Mouse (Mus musculus) hindbrain, embryonic 12.5 days (tissue): ENCODE data around the gene Ibsp. TPM values are rescaled to one million over a fixed set of nuclear protein-coding genes. Genes with fewer than 3 reads are reported as not detected.

ENCODE experiments used
- ATAC-seq: fragments of 200-750 bp; cut with Nextera tagmentation; 2 replicates; pipeline ENCODE4 v1.8.0; 2017; ENCODE audit warnings: moderate TSS enrichment; ENCODE audit not compliant: low FRiP score
- H3K27ac ChIP-seq: fragments of 300-500 bp; sonication (generic); 2 replicates; pipeline ENCODE4 v1.5.1; 2016; ENCODE audit warnings: mild to moderate bottlenecking
- H3K27me3 ChIP-seq: fragments of 300-500 bp; sonication (generic); 2 replicates; pipeline ENCODE4 v1.6.1; 2016; ENCODE audit warnings: mild to moderate bottlenecking
- H3K36me3 ChIP-seq: fragments of 300-500 bp; sonication (generic); 2 replicates; pipeline ENCODE4 v1.6.1; 2016; ENCODE audit warnings: mild to moderate bottlenecking
- H3K4me1 ChIP-seq: fragments of 300-500 bp; sonication (generic); 2 replicates; pipeline ENCODE4 v1.6.1; 2016
- H3K4me2 ChIP-seq: fragments of 300-500 bp; sonication (generic); replicated peaks from 2 replicates; pipeline ENCODE4 v1.6.1; 2016; ENCODE audit warnings: mild to moderate bottlenecking
- H3K4me3 ChIP-seq: fragments of 300-500 bp; sonication (generic); 2 replicates; pipeline ENCODE4 v1.5.1; 2016; ENCODE audit warnings: mild to moderate bottlenecking
- H3K9ac ChIP-seq: fragments of 300-500 bp; sonication (generic); 2 replicates; pipeline ENCODE4 v1.6.1; 2016; ENCODE audit warnings: mild to moderate bottlenecking, moderate library complexity
- H3K9me3 ChIP-seq: fragments of 300-500 bp; sonication (generic); replicated peaks from 2 replicates; pipeline ENCODE4 v1.6.1; 2016; ENCODE audit warnings: mild to moderate bottlenecking
- WGBS: fragments of 180-500 bp; shearing (Covaris S2); methylation state at CpG from one replicate; pipeline ENCODE4 v1.1.7; 2016; 5-methylcytosine and 5-hydroxymethylcytosine counted together
- microRNA-seq: library from miRNA; unstranded; fragments of <30 nt; microRNA quantifications from one replicate; pipeline ENCODE4, GENCODE M21; 2017
- polyA plus RNA-seq: library from polyadenylated mRNA; unstranded; fragments of >200 nt; fragmentation: Nextera tagmentation; extraction: Ambion mirVana; gene quantifications from 2 replicates; pipeline ENCODE4 v1.2.1, GENCODE M21; 2016

Gene Ibsp
- polyA plus RNA-seq, 1 experiment from 2014 or later = not detected

DNA sequence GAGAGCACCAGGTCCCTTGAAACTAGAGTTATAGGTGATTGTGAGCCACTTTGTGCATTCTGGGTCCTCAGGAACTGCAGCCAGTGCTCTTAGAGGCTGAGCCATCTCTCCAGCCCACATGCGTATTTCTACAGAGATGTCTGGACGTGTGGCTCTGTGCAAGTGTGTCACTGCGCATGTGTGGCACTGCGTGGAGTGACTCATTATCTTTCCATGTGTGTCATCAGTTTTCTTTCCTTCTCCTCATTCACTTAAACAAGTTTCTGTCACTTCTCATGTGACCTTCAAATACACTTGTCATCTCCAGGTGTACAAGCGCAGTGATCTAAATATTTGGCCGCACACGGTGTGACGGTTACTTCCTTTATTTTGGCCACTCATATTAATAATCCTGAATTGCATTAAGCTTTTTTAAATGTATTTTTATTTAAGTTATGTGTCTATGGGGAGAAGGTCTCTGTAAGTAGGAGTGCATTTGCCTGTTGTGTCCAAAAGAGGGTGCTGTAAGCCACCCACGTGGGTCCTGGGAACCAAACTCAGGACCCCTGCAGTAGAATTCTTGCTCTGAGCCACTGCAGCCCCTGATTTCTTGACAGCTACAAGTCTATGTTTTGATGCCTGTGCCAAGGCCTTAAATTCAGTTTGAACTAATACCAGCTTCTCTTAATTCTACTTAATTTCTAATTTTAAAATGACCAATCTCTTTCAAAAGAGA, 45.7 kb downstream of the Ibsp start:
- no peak for ATAC-seq
- no peak overlapping the region for H3K27ac ChIP-seq
- 0 out of 2 replicates have a peak, but pooled peaks cover 2% of the 10 kb centered on the region for H3K27me3 ChIP-seq
- no peak overlapping the region for H3K4me2 ChIP-seq
- no peaks in the 10 kb centered on the region for H3K9me3 ChIP-seq
- H3K4me1 ChIP-seq = no peaks in the 10 kb centered on the region
- no peak overlapping the region for H3K4me3 ChIP-seq
- no peak overlapping the region for H3K9ac ChIP-seq
- 77% methylated on average over 9 of the region's 9 CpGs for WGBS
- no peaks in the 10 kb centered on the region for H3K36me3 ChIP-seq

DNA sequence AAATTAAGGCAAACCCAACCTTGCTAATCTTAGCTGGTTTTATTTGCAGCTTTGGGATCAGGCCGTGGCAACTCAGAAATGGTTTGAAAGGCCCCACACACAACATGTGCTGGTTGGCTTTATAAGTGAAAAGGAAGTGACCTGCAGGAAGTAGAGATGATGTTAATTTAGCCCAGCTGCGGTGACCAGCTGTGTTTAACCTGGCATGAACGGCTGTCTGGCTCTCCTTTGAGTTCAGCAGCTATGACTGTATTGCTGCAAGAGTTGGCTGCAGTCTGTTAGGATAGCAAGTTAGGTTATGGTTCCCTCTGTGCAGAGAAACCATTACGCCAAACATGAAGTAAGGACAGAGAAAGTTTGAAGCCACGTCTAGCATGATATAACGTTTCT, 46.3 kb downstream of the Ibsp start:
- Histone ChIP-seq H3K9ac (no peak overlapping the region), H3K27ac (no peak overlapping the region), H3K9me3 (no peaks in the 10 kb centered on the region), H3K4me2 (no peak overlapping the region), H3K4me3 (no peak overlapping the region), H3K4me1 (no peaks in the 10 kb centered on the region), H3K36me3 (no peaks in the 10 kb centered on the region), H3K27me3 (0 out of 2 replicates have a peak, but pooled peaks cover 2% of the 10 kb centered on the region)
- no peak for ATAC-seq
- 76% methylated on average over 6 of the region's 6 CpGs for WGBS

DNA sequence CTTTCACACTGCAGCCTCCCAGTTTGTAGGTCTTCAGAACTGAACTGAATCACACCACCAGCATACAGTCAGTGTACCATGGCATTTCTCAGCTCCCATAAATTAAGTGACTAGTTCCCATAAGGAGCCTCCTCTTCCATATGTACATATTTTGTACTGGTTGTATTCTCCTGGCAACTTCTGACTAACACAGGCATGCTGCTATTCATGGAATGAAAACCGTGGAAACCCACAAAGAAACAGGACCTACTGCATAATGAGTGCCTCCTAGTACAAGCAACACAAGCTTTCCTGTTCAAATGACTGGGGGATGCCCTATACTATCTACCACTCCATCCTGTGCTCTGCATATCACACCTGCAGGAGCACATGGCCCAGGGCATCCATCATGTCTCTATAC, 52.1 kb downstream of the Ibsp start:
- H3K9me3 ChIP-seq = no peaks in the 10 kb centered on the region
- no peak overlapping the region for H3K4me3 ChIP-seq
- H3K4me1 ChIP-seq = no peaks in the 10 kb centered on the region
- no peak for ATAC-seq
- H3K27me3 ChIP-seq = no peaks in the 10 kb centered on the region
- no peak overlapping the region for H3K4me2 ChIP-seq
- 64% methylated on average over 1 of the region's 1 CpGs for WGBS
- no peaks in the 10 kb centered on the region for H3K36me3 ChIP-seq
- H3K9ac ChIP-seq = no peak overlapping the region
- no peak overlapping the region for H3K27ac ChIP-seq

DNA sequence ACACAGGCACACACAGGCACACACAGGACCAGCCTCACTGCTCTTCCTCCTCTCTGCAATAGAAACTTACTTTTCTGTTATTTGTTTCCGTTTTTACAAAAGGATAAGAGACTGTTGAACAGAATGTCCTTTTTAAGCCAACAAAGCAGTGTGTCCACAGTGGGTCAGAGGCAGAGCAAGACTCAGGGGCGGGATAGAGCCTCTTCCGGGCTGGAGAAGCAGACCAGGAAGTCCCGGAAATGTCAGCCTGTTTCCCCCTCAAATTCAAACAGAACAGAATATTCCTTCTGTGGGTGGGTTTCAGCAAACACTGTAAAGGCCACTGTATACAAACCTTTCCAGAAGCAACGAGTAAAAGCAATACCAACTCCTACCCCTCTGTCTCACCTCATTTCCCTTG, 52.9 kb downstream of the Ibsp start:
- no peak overlapping the region for H3K4me2 ChIP-seq
- no peak for ATAC-seq
- no peaks in the 10 kb centered on the region for H3K9me3 ChIP-seq
- no peak overlapping the region for H3K9ac ChIP-seq
- WGBS = 67% methylated on average over 5 of the region's 5 CpGs
- no peaks in the 10 kb centered on the region for H3K36me3 ChIP-seq
- H3K4me1 ChIP-seq = no peaks in the 10 kb centered on the region
- no peak overlapping the region for H3K27ac ChIP-seq
- no peaks in the 10 kb centered on the region for H3K27me3 ChIP-seq
- H3K4me3 ChIP-seq = no peak overlapping the region

DNA sequence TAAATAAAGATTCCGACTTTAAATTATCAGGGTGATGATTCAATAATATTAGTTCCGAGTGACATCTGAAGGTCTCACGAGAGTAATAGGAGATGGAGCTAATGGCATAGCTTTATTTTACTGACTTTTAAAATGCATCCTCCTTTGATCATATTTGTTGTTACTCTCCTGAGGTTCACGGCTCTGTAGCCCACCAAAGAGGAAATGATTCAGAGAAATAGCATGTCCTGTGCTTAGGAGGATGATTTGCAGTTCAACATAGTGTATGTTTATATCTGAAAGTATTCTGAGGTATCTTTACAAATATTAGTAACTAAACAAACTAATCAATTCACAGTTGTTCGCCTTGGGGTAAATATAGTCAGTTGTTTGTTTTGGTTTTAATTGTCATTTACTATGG, 58.6 kb downstream of the Ibsp start:
- Histone ChIP-seq H3K36me3 (no peaks in the 10 kb centered on the region), H3K4me2 (no peak overlapping the region), H3K4me3 (no peak overlapping the region), H3K9ac (no peak overlapping the region), H3K27me3 (no peaks in the 10 kb centered on the region), H3K9me3 (no peaks in the 10 kb centered on the region), H3K27ac (no peak overlapping the region), H3K4me1 (0 out of 2 replicates have a peak, but pooled peaks cover 7% of the 10 kb centered on the region)
- WGBS = 83% methylated on average over 5 of the region's 5 CpGs
- ATAC-seq = no peak

DNA sequence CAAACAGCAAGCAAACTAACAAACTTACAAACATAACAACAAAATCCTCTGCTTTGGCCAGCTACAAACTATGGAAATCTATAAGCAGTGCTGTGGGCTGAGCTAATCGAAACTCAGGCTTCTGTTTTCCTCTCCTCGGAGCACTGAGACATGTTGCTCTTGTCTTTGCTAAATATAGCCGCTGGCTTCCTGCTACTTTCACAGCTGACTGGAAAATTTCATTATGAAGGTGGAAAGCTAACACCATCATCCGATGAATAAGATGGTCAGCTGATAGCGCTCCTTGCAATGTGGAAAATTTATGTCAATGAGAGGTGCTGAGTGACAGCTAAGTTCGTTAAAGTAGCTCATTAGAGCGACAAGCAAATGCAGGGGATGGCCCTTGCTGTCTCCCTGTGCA, 59.6 kb downstream of the Ibsp start:
- no peaks in the 10 kb centered on the region for H3K9me3 ChIP-seq
- 0 out of 2 replicates have a peak, but pooled peaks cover 7% of the 10 kb centered on the region for H3K4me1 ChIP-seq
- no peaks in the 10 kb centered on the region for H3K36me3 ChIP-seq
- no peak overlapping the region for H3K27ac ChIP-seq
- 63% methylated on average over 7 of the region's 7 CpGs for WGBS
- H3K4me2 ChIP-seq = no peak overlapping the region
- H3K4me3 ChIP-seq = no peak overlapping the region
- H3K27me3 ChIP-seq = no peaks in the 10 kb centered on the region
- no peak for ATAC-seq
- no peak overlapping the region for H3K9ac ChIP-seq

DNA sequence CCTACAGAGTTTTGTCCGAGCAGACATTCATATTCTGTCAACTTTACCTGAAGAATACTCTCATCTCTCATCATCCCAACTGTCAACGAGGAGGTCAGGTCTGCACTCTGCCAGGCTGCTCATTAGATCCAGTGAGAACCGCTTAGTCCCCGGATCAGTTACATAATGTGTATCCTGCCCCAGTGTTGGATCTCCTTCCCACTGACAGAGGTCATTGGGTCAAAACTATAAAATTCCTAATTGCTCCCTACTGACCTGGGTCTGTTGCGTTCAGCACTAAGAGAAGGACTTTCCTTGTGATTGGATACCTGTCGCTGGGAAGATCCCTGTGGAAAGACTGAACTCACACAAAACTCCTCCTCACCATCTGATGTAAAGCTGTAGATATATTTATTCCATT, 60.3 kb downstream of the Ibsp start:
- H3K4me2 ChIP-seq = no peak overlapping the region
- no peak overlapping the region for H3K27ac ChIP-seq
- no peaks in the 10 kb centered on the region for H3K36me3 ChIP-seq
- H3K9ac ChIP-seq = no peak overlapping the region
- no peak overlapping the region for H3K4me3 ChIP-seq
- 0 out of 2 replicates have a peak, but pooled peaks cover 7% of the 10 kb centered on the region for H3K4me1 ChIP-seq
- 65% methylated on average over 6 of the region's 6 CpGs for WGBS
- ATAC-seq = no peak
- no peaks in the 10 kb centered on the region for H3K27me3 ChIP-seq
- H3K9me3 ChIP-seq = no peaks in the 10 kb centered on the region

Small RNA genes within 50 kb of the gene (microRNA-seq; reads per million reads assigned to microRNA genes)
- not detected for gene Gm23616

Other genes starting within 250 kb of the Ibsp start
- gene Gm17660, start 221.6 kb upstream of the Ibsp start, polyA plus RNA-seq = not detected in 2 replicates
- 78.8 and 85.8 TPM in 2 replicates for gene Sparcl1, start 185.4 kb upstream of the Ibsp start, polyA plus RNA-seq
- gene Dspp, start 128.5 kb upstream of the Ibsp start, polyA plus RNA-seq = not detected in 2 replicates
- 0.50 and 0.93 TPM in 2 replicates for gene Dmp1, start 96.6 kb upstream of the Ibsp start, polyA plus RNA-seq
- gene Mepe, start 26.2 kb downstream of the Ibsp start, polyA plus RNA-seq = not detected in 2 replicates
- 34.9 and 36.0 TPM in 2 replicates for gene Spp1, start 135.9 kb downstream of the Ibsp start, polyA plus RNA-seq
- 21.8 and 24.1 TPM in 2 replicates for gene Pkd2, start 160.3 kb downstream of the Ibsp start, polyA plus RNA-seq
- 18.1 and 19.5 TPM in 2 replicates for gene BC005561, start 209.2 kb downstream of the Ibsp start, polyA plus RNA-seq